Mouse (Mus musculus) forebrain, postnatal 0 days (tissue): ENCODE data around the gene Snx17. TPM values are rescaled to one million over a fixed set of nuclear protein-coding genes. Genes with fewer than 3 reads are reported as not detected.

Experiments used
- ATAC-seq: fragments of 200-750 bp; cut with Nextera tagmentation; 2 replicates; pipeline ENCODE4 v1.8.0; 2017; ENCODE audit warnings: mild to moderate bottlenecking, moderate library complexity
- DNase-seq: peaks from one replicate; pipeline ENCODE4 v3.0.0-alpha.2; 2015
- H3K27ac ChIP-seq: fragments of 300-500 bp; sonication (generic); 2 replicates; pipeline ENCODE4 v1.5.1; 2014; ENCODE audit warnings: low read depth, mild to moderate bottlenecking, antibody characterized with exemption, low read length, moderate library complexity, mixed read lengths
- H3K27me3 ChIP-seq: fragments of 300-500 bp; sonication (generic); 2 replicates; pipeline ENCODE4 v1.6.1; 2014; ENCODE audit warnings: mild to moderate bottlenecking, low read length, mixed read lengths; ENCODE audit not compliant: insufficient read depth
- H3K36me3 ChIP-seq: fragments of 300-500 bp; sonication (generic); 2 replicates; pipeline ENCODE4 v1.6.1; 2014; ENCODE audit warnings: mild to moderate bottlenecking, moderate library complexity; ENCODE audit not compliant: insufficient read depth
- H3K4me1 ChIP-seq: fragments of 300-500 bp; sonication (generic); 2 replicates; pipeline ENCODE4 v1.6.1; 2014; ENCODE audit warnings: antibody characterized with exemption; ENCODE audit not compliant: insufficient read depth
- H3K4me2 ChIP-seq: fragments of 300-500 bp; sonication (generic); 2 replicates; pipeline ENCODE4 v1.6.1; 2014; ENCODE audit warnings: low read depth, mild to moderate bottlenecking, moderate library complexity
- H3K4me3 ChIP-seq: fragments of 300-500 bp; sonication (generic); 2 replicates; pipeline ENCODE4 v1.5.1; 2014; ENCODE audit warnings: low read depth, low read length, mixed read lengths
- H3K9ac ChIP-seq: fragments of 300-500 bp; sonication (generic); 2 replicates; pipeline ENCODE4 v1.6.1; 2014; ENCODE audit warnings: mild to moderate bottlenecking
- H3K9me3 ChIP-seq: fragments of 300-500 bp; sonication (generic); 2 replicates; pipeline ENCODE4 v1.6.1; 2016; ENCODE audit warnings: low read length
- CTCF ChIP-seq: sonication (generic); IDR thresholded peaks from 2 replicates; pipeline ENCODE4 v1.5.1; 2016; ENCODE audit warnings: antibody characterized with exemption, control low read depth, low read depth
- WGBS: fragments of 180-500 bp; shearing (Covaris S2); extraction: QIAGEN DNeasy Blood & Tissue Kit; methylation state at CpG from one replicate; pipeline ENCODE4 v1.1.7; 2014; 5-methylcytosine and 5-hydroxymethylcytosine counted together
- polyA plus RNA-seq: library from polyadenylated mRNA; unstranded; fragments of >200 nt; fragmentation: Nextera tagmentation; extraction: Ambion mirVana; gene quantifications from 2 replicates; pipeline ENCODE4 v1.2.1, GENCODE M21; 2015
- total RNA-seq: library from RNA; depleted of rRNA; stranded (reverse); fragments of >200 nt; gene quantifications from 2 replicates; pipeline ENCODE4 v1.2.3, GENCODE M21; 2014

The Snx17 gene
- total and polyA plus RNA-seq, 2 experiments from 2014 or later: 104 to 108 TPM

GRCm38 (mm10) chr5:31218294-31218693, 25.3 kb downstream of the Snx17 start:
- Histone ChIP-seq H3K27me3 (no peaks in the 10 kb centered on the region), H3K27ac (no peak overlapping the region), H3K4me1 (peaks cover 4% of the 10 kb centered on the region; the same call in 1 of the 2 replicates), H3K9ac (no peak overlapping the region), H3K4me3 (no peak overlapping the region), H3K9me3 (no peaks in the 10 kb centered on the region), H3K36me3 (no peaks in the 10 kb centered on the region), H3K4me2 (no peak overlapping the region)
- no peak for DNase-seq
- WGBS: 74% methylated on average over 7 of the region's 7 CpGs
- no peak for ATAC-seq
- TF ChIP-seq CTCF: no peak

- WGBS: 3% methylated on average over 2 of the region's 2 CpGs
- peak; percentile 52 for TF ChIP-seq CTCF
- 0 out of 2 replicates have a peak overlapping the region, but pooled peaks have one; percentile 18 for H3K9ac ChIP-seq
- H3K9me3 ChIP-seq: no peaks in the 10 kb centered on the region
- peak overlapping the region; percentile 36; the same call in 1 of the 2 replicates for H3K27ac ChIP-seq
- H3K27me3 ChIP-seq: no peaks in the 10 kb centered on the region
- H3K36me3 ChIP-seq: no peaks in the 10 kb centered on the region
- ATAC-seq (no peak), DNase-seq (peak; percentile 59)
- H3K4me2 ChIP-seq: peak overlapping the region; percentile 79
- H3K4me3 ChIP-seq: peak overlapping the region; percentile 100
- peaks cover 4% of the 10 kb centered on the region; the same call in 1 of the 2 replicates for H3K4me1 ChIP-seq
Observed at GRCm38 (mm10) chr5:31219070-31219469, 26.0 kb downstream of the Snx17 start.

GRCm38 (mm10) chr5:31219474-31219873, 26.4 kb downstream of the Snx17 start:
- no peak for TF ChIP-seq CTCF
- WGBS: 2% methylated on average over 11 of the region's 11 CpGs
- Histone ChIP-seq H3K4me3 (peak overlapping the region; percentile 100), H3K27ac (peak overlapping the region; percentile 97), H3K27me3 (no peaks in the 10 kb centered on the region), H3K9me3 (no peaks in the 10 kb centered on the region), H3K4me1 (peaks cover 4% of the 10 kb centered on the region; the same call in 1 of the 2 replicates), H3K9ac (peak overlapping the region; percentile 92), H3K4me2 (peak overlapping the region; percentile 79), H3K36me3 (no peaks in the 10 kb centered on the region)
- ATAC-seq (no peak), DNase-seq (no peak)

- Histone ChIP-seq H3K9ac (peak overlapping the region; percentile 92), H3K4me2 (peak overlapping the region; percentile 79), H3K4me1 (peaks cover 4% of the 10 kb centered on the region; the same call in 1 of the 2 replicates), H3K27me3 (no peaks in the 10 kb centered on the region), H3K4me3 (peak overlapping the region; percentile 100), H3K27ac (peak overlapping the region; percentile 97), H3K36me3 (no peaks in the 10 kb centered on the region), H3K9me3 (no peaks in the 10 kb centered on the region)
- no peak for DNase-seq
- WGBS: under 1% methylated on average over 32 of the region's 40 CpGs
- peak; percentile 20 for TF ChIP-seq CTCF
- peak; percentile 59 for ATAC-seq
Observed at GRCm38 (mm10) chr5:31219911-31220447, 27.0 kb downstream of the Snx17 start.

- DNase-seq (peak; percentile 98), ATAC-seq (peak; percentile 93)
- Histone ChIP-seq H3K4me2 (peak within 1 kb of the TSS; percentile 79), H3K36me3 (no peaks in the 10 kb centered on the region), H3K4me3 (peak within 1 kb of the TSS; percentile 100), H3K9ac (peak within 1 kb of the TSS; percentile 92), H3K4me1 (peaks cover 4% of the 10 kb centered on the region; the same call in 1 of the 2 replicates), H3K27me3 (no peaks in the 10 kb centered on the region), H3K9me3 (no peaks in the 10 kb centered on the region), H3K27ac (peak within 1 kb of the TSS; percentile 97)
- under 1% methylated on average over 69 of the region's 70 CpGs for WGBS
- peak; percentile 1; the same call in 1 of the 2 replicates for TF ChIP-seq CTCF
Observed at GRCm38 (mm10) chr5:31220448-31221303, 27.6 kb downstream of the Snx17 start, which contains the start of gene Ppm1g. Gene Ppm1g (minus strand): TSS chr5:31220687.

DNA sequence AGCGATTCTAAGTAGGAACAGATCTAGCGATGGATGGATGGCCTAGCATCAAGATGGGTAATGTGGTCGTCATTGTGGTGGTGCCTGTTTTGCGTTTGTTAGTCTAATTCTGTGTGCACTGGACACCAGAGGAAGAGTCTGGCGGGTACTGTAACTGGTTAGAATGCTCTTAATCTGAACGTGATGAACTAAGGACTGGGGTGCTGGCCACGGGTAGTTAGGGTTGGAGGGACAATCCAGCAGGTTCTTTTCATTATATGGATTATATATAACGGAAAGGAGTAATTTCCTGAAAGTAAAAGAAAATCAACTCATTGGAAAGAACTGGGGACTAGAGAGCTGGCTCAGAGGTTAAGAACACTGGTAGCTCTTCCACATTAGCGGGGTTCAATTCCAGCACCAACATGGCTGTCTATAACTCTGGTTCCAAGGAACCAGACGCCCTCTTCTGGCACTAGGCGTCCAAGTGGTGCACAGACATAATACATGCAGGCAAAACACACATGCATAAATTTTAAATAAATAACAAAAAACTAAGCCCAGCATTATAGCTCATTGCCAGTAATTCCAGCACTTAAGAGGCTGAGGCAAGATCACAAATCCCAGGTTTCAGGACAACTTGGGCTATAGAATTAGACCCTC, 28.4 kb downstream of the Snx17 start:
- WGBS: 11% methylated on average over 11 of the region's 11 CpGs

More for the DNA sequence above, 28.4 kb downstream of the Snx17 start:
- DNase-seq (peak; percentile 79), ATAC-seq (peak; percentile 58)
- Histone ChIP-seq H3K36me3 (no peaks in the 10 kb centered on the region), H3K4me1 (peaks cover 4% of the 10 kb centered on the region; the same call in 1 of the 2 replicates), H3K27ac (peak overlapping the region; percentile 97), H3K9ac (peak overlapping the region; percentile 92), H3K27me3 (no peaks in the 10 kb centered on the region), H3K4me3 (peak overlapping the region; percentile 100), H3K9me3 (no peaks in the 10 kb centered on the region), H3K4me2 (peak overlapping the region; percentile 79)
- peak; percentile 70 for TF ChIP-seq CTCF
